Mouse (Mus musculus) cerebellum, adult 2 months (tissue): ENCODE measurements around the gene Clic5.

Source experiments
- CTCF ChIP-seq: fragments of 200-500 bp; IDR thresholded peaks from 2 replicates; pipeline ENCODE4 v1.5.1; 2011; ENCODE audit warnings: low read depth, mild to moderate bottlenecking, control low read depth, low read length, moderate library complexity, borderline replicate concordance; ENCODE audit not compliant: insufficient read depth
- POLR2A ChIP-seq: fragments of 200-500 bp; IDR thresholded peaks from 2 replicates; pipeline ENCODE4 v1.6.1; 2011; ENCODE audit warnings: low read length, control low read depth, borderline replicate concordance; ENCODE audit not compliant: insufficient read depth

- TF ChIP-seq CTCF = no peak
- no peak for TF ChIP-seq POLR2A
These were observed 11.1 kb upstream of the Clic5 start for GRCm38 (mm10) chr17:44177291-44177690.
